Mouse (Mus musculus) kidney, adult 8-10 months (tissue): ENCODE measurements around the gene Ppp1r8.
A peak's percentile ranks its signal among the peaks of the same experiment; 100 is the strongest.
"Not testable (repeated sequence)": the region's sequence is repeated elsewhere in the genome, so short reads cannot be mapped to it uniquely, and the experiment has no call there.

Experiments
- DNase-seq, 2 experiments: peaks; one replicate each; pipeline ENCODE4 v3.0.0; 2022

Gene Ppp1r8

GRCm38 (mm10) chr4:132806620-132807191, 36.3 kb downstream of the Ppp1r8 start:
- DNase-seq, result no peak

DNA sequence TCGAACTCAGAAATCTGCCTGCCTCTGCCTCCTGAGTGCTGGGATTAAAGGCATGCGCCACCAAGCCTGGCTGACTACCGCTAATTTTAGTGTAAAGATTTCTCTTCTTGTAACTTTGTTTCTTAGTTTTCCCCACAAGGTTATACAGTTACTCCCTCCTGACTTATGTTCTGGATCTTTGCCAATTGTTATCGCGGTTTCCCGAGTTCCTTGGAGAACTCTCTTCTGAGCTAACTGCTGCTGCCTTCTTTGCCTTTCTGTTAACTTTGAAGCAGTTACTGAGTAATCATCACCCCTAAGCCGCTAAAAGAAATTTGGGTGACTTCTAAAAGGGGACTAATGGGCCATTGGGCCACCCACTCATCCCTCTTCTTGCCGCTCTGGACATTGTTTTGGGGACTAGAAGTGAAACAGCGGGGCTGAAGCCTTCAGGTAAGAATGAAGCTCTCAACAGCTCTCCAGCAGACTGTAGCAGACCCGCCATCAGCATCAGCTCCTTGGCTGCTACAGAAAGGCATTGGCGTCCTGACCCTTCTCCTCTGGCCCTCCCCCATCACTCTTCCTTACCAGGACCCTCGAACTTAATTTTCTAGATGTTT, 37.3 kb downstream of the Ppp1r8 start:
- no peak for DNase-seq

DNA sequence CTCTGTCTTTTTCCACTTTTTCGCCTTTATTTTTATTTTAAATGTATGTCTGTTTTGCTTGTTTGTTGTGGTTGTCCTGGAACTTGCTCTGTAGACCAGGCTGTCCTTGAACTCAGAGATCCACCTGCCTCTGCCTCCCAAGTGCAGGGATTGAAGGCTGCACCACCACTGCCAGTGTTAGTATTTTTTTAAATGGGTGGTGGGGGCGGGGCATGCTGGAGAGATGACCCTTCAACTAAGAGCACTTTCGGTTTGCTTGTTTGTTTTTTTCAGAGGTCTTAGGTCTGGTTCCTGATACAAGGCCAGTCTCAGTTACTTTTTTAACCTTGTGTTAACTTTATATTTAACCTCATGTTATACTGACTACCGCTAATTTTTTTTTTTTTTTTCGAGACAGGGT, 37.8 kb downstream of the Ppp1r8 start:
- DNase-seq, result no peak

DNA sequence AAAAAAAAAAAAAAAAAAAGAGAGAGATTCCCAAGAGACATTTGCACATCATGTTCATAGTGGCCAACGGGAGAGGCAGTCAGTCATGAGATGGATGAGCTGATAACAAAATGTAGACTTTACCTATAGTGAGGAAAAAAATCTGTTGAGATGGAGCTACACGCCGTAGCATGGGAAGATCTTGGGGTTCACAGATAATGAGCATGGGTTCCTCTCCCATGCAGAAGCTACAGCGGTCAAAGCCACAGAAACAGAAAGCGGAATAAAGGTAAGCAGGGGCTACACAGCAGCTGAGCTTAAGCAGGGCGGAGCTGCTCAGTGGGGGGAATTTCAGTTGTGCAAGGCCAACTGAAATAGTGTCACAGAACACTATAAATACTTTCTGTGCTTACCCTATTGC, 38.6 kb downstream of the Ppp1r8 start:
- DNase-seq, result no peak

DNA sequence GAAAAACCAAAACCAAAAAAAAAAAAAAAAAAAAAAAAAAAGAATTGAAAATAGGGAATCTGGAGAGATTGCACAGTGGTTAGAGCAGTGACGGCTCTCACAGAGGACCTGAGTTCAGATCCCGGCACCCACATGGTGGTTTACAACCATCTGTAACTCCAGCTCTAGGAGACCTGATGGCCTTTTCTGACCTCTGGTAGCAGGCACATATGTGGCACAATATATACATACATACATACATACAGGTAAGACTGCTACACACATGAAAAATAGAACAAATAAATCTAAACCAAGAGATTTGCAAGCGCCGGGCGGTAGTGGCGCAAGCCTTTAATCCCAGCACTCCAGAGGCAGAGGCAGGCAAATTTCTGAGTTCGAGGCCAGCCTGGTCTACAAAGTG, 39.1 kb downstream of the Ppp1r8 start:
- DNase-seq, result no peak

DNA sequence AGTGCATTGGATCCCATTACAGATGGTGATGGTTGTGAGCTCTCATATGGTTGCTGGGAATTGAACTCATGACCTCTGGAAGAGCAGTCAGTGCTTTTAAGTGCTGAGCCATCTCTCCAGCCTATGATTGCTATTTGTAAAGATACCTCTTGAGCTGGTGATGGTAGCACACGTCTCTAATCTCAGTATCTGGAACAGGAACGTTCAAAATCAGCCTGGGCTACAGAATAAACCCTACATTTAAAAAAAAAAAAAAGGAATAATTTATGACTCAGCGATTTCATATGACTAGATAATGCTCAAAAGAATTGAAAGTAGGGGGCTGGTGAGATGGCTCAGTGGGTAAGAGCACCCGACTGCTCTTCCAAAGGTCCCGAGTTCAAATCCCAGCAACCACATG, 39.8 kb downstream of the Ppp1r8 start:
- DNase-seq, result no peak

DNA sequence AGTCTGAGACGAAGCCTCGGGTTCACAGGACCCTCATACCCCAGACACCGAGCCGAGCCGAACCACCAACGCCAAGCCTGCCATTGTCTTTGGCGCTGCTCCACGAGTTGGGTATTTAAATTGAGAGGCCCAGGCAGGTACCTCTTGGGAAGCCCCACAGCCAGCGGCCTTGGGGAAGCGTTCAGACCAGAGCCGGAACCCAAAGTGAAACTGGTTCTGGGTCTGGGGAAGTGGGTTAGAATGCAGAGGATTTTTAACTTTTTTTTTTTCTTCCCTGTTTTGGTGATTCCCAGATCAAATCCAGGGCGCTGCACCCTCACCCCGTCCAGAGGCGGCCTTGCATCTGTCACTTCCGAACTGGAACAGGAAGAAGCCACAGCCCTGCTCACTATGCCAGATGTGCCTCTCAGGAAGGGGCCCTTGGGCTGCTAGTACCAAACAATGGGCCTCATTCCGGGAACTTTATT, 40.8 kb downstream of the Ppp1r8 start:
- DNase-seq, result no peak

GRCm38 (mm10) chr4:132801176-132802077, 41.5 kb downstream of the Ppp1r8 start:
- DNase-seq, result no peak

GRCm38 (mm10) chr4:132799845-132800244, 43.1 kb downstream of the Ppp1r8 start:
- DNase-seq, result no peak

GRCm38 (mm10) chr4:132798666-132799065, 44.3 kb downstream of the Ppp1r8 start:
- not testable (repeated sequence) for DNase-seq

GRCm38 (mm10) chr4:132798028-132798427, 44.9 kb downstream of the Ppp1r8 start:
- DNase-seq, result no peak

DNA sequence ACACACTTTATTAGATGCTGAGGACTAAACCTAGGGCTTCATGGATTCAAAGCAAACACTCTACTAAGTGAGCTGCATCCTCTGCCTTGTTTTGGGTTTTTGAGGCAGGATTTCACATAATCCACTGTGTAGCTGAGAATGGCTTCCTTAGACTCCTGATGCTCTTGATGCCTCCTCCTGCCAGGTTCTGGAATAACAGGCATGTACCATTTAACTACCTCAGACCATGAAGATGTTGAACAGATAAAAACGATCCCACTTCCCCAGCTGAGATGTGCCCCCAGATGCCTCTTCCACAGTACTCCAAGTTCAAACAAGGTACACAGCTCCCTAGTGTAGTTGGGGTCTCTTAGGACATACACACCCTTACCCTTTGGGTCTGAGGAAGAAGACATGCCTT, 45.5 kb downstream of the Ppp1r8 start:
- no peak for DNase-seq

DNA sequence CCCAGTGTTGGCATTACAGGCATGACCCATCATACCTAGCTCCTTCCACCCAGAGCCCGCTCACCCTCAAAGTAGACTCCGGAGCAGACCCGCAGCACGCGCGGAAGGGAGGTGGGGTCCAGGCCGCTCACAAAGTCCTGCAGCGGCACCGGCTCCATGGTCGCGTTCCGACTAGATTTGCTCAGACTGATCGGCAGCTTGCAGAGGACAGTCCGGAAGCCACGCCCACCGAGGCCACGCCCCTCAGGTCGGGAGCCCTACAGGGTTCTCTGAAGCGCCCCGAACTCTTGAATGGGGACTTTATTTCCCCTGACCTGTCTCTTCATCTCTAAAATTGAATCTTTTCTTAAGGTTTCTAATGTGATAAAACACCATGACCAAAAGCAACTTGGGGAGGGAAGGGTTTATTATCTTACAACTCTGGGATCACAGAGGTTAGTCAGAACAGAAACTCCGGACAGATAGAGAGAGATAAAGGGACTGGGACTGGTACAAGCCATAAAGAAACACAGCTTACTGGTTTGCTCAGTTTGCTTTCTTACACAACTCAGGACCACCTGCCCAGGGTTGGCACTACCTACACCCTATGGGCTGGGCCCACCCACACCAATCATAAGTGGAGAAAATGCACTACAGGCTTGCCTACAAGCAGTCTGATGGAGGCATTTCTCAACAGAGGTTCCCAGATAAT, 46.6 kb downstream of the Ppp1r8 start, which contains the start of gene Themis2:
Themis2 (minus strand) TSS at position 192 of the 691 bp plus-strand sequence.
- peak; percentile 47 to 68 for DNase-seq

GRCm38 (mm10) chr4:132795171-132795570, 47.8 kb downstream of the Ppp1r8 start:
- DNase-seq, result no peak

DNA sequence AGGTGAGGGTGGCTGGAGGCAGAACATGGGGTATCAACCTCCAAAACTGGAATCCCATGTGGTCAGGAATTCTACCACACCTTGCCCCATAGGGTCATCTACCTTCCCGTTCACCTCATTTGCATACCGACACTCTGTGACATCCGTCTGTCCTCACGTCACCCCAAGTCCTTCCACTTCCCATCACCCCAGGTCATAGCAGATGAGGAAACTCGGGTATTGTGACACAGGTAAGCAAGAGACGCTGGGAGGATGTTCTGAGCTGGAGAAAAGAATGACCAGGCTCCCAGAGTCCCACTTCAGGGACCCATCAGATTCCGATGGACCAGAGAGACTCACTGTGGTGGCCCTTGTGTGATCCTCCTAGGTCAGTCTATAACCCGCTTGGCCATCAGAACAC, 48.2 kb downstream of the Ppp1r8 start:
- DNase-seq, result no peak

- no peak for DNase-seq
These were observed 48.9 kb downstream of the Ppp1r8 start for GRCm38 (mm10) chr4:132794028-132794427.

DNA sequence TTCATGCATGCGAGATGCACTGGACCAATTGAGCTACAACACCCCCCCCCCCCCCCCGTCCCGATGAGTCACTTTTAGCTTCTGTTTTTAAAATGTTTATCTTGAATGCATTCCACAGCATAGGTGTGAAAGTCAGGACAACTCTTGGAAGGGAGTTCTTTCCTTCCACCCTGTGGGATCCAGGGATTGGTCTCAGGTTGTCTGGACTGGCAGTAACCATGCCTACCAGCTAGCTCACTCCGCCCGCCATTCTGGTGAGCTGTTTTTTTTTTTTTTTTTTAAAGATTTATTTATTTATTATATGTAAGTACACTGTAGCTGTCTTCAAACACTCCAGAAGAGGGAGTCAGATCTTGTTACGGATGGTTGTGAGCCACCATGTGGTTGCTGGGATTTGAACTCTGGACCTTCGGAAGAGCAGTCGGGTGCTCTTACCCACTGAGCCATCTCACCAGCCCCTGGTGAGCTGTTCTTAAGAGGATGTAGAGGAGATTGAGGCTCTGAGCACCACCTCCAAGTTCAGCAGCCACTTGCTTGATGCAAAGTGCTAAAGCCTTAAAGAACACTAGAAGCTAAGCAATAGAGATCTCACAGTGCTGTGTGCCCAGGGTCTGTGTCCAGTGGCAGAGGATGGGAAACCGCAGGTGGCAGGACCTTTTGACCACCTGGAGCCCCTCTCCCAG, 49.5 kb downstream of the Ppp1r8 start:
- not testable (repeated sequence) for DNase-seq

DNA sequence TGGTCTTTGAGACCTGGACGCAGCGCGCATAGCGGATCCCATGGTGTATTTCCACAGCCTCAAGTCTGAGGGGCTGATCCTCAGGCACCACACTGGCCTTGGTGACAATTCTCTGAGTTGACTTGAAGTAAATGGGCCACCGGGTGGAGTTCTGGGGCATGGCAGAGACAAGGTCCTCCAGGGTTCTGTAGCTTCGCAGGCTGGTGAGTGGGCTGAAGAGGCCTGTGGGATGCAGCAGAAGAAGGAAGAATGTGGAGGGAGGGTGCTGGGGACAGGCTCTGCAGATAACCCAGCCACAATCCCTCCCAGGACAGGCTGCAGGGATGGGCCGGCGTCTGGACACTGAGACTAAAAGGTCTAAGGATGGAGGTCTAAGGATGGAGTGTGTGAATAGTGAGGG, 53.2 kb downstream of the Ppp1r8 start:
- no peak for DNase-seq

GRCm38 (mm10) chr4:132785228-132785627, 57.7 kb downstream of the Ppp1r8 start:
- DNase-seq, result no peak

GRCm38 (mm10) chr4:132783732-132784131, 59.2 kb downstream of the Ppp1r8 start:
- no peak for DNase-seq

GRCm38 (mm10) chr4:132780288-132780687, 62.7 kb downstream of the Ppp1r8 start:
- no peak for DNase-seq

DNA sequence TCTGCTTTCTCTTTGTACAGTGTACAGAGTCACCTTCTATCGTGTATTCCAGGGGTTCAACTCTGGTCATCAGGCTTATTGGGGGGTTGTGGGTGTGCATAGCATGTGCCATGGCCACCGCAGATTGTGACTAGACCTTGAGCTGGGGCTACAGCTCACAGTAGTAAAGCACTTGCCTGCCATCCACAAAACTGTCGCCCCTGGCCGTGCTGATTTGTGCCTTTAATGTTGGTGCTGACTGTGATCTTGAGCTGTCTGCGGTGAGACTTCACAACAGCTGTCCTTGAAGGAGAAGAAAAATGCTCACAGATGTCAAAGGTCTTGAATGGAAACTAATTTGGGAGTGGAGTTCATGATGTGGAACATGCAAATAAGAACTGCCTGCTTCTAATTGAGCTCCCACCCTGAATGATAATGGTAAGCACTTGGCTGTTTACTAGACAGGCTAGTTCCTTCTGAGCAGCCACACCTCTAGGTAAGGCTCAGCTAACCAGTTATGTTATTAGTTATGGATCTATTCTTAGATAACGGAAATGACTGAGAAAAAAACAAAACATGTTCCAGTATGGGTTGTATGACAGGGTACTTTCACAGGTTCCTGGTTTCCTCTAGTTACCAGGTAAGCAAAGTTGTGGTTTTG, 64.3 kb downstream of the Ppp1r8 start:
- no peak for DNase-seq
